Mouse (Mus musculus) heart, adult 2 months (tissue): ENCODE results near the gene Gata1.

ENCODE experiments used
- CTCF ChIP-seq: fragments of 200-600 bp; IDR thresholded peaks from 2 replicates; pipeline ENCODE4 v1.8.1; 2022; ENCODE audit warnings: antibody characterized with exemption, mild to moderate bottlenecking, moderate library complexity
- EP300 ChIP-seq: fragments of 200-500 bp; IDR thresholded peaks from 2 replicates; pipeline ENCODE4 v1.6.1; 2011; ENCODE audit warnings: low read depth, low read length, control low read depth; ENCODE audit not compliant: insufficient read depth
- POLR2A ChIP-seq: fragments of 200-500 bp; IDR thresholded peaks from 2 replicates; pipeline ENCODE4 v1.6.1; 2011; ENCODE audit warnings: mild to moderate bottlenecking, low read depth, low read length, control low read depth; ENCODE audit not compliant: insufficient read depth

DNA sequence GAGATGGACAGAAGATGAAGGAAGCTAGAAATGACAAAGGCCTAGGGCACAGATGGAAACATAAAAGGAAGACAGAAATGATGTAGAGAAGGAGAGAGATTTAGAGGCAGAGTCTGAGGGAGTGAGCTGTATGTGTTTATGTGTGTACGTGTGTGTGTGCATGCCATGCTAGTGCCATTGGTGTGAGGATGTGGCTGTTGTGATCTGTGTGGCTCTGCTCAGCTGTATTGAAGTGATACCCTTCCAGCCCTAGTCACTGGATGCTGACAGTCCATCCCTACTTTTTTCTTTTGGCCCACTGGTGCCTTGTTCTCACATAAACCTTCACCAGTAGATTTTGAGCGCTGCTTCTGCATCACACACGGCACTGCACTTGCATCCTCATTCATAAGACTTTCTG is 9.0 kb downstream of the Gata1 start:
- TF ChIP-seq POLR2A (no peak), CTCF (no peak), EP300 (no peak)
